24 mouse cellular contexts compared by ENCODE assay signal in genomic region chr2:91110429-91110828, GRCm38 (mm10). TPM values are rescaled to one million over a fixed set of nuclear protein-coding genes. Genes with fewer than 3 reads are reported as not detected.
A peak's percentile ranks its signal among the peaks of the same experiment; 100 is the strongest.
DNase-seq lines count a peak whose midpoint lies in the region; ATAC-seq and TF ChIP-seq lines count a peak whose summit lies in the region.
"Had no signal": no experiment of that assay in that cellular context is flagged by ENCODE, and none has a peak within 500 bp of the region (broad histone marks: within the 10 kb centered on the region; RNA-seq: fewer than 3 reads in every experiment).

No protein-coding gene starts in this region.

- no peak overlapping the region for H3K27ac ChIP-seq in intestine, postnatal 0 days (ENCODE audit: low read depth, low read length)
- H3K27ac ChIP-seq in intestine, embryonic 16.5 days (ENCODE audit: low read length): no peak overlapping the region
- no peak overlapping the region for H3K27ac ChIP-seq in lung, postnatal 0 days (ENCODE audit: low read length)
- H3K27ac ChIP-seq: embryonic facial prominence, embryonic 13.5 days; heart, embryonic 10.5 days; limb, embryonic 15.5 days; midbrain, embryonic 13.5 days; neural tube, embryonic 13.5 days had no signal

- no peak overlapping the region for H3K9ac ChIP-seq in intestine, postnatal 0 days (ENCODE audit: low read depth, low read length)
- H3K9ac ChIP-seq in intestine, embryonic 16.5 days (ENCODE audit: low read depth, low read length): no peak overlapping the region
- H3K9ac ChIP-seq in lung, postnatal 0 days (replicated peaks; ENCODE audit: low read depth): no peak overlapping the region
- H3K9ac ChIP-seq: embryonic facial prominence, embryonic 13.5 days; forebrain, postnatal 0 days; limb, embryonic 15.5 days; midbrain, embryonic 13.5 days; neural tube, embryonic 13.5 days had no signal

- H3K4me2 ChIP-seq in intestine, postnatal 0 days (replicated peaks; ENCODE audit: low read depth): no peak overlapping the region
- no peak overlapping the region for H3K4me2 ChIP-seq in intestine, embryonic 16.5 days (ENCODE audit: low read depth, low read length)
- no peak overlapping the region for H3K4me2 ChIP-seq in lung, postnatal 0 days (replicated peaks; ENCODE audit: low read depth, low read length)
- H3K4me2 ChIP-seq: embryonic facial prominence, embryonic 13.5 days; limb, embryonic 15.5 days; midbrain, embryonic 13.5 days; neural tube, embryonic 13.5 days had no signal

- no peaks in the 10 kb centered on the region for H3K36me3 ChIP-seq in intestine, postnatal 0 days (ENCODE audit: control insufficient read depth, insufficient read depth)
- no peaks in the 10 kb centered on the region for H3K36me3 ChIP-seq in intestine, embryonic 16.5 days (ENCODE audit: control insufficient read depth, insufficient read depth, low read length)
- no peaks in the 10 kb centered on the region for H3K36me3 ChIP-seq in lung, postnatal 0 days (ENCODE audit: insufficient read depth, low read length)
- H3K36me3 ChIP-seq: embryonic facial prominence, embryonic 13.5 days; heart, embryonic 10.5 days; limb, embryonic 15.5 days; midbrain, embryonic 13.5 days; neural tube, embryonic 13.5 days had no signal

- H3K9me3 ChIP-seq in intestine, postnatal 0 days (ENCODE audit: control insufficient read depth): no peaks in the 10 kb centered on the region
- H3K9me3 ChIP-seq in intestine, embryonic 16.5 days (ENCODE audit: control insufficient read depth, low read length): no peaks in the 10 kb centered on the region
- no peaks in the 10 kb centered on the region for H3K9me3 ChIP-seq in lung, postnatal 0 days (ENCODE audit: low read length)
- H3K9me3 ChIP-seq: embryonic facial prominence, embryonic 13.5 days; G1E; heart, embryonic 10.5 days; limb, embryonic 15.5 days; midbrain, embryonic 13.5 days; neural tube, embryonic 13.5 days had no signal

- ATAC-seq in intestine, postnatal 0 days: no peak
- ATAC-seq in intestine, embryonic 16.5 days: no peak
- ATAC-seq in lung, postnatal 0 days: no peak
- no peak for ATAC-seq in activated CD4-positive, CD25-positive, alpha-beta regulatory T cell, adult 4 months
- ATAC-seq: forebrain, postnatal 0 days; midbrain, embryonic 13.5 days had no signal

- TF ChIP-seq EP300 in lung, postnatal 0 days (IDR thresholded peaks at IDR 0.05): no peak

- WGBS in intestine, postnatal 0 days: 77% methylated on average over 6 of the region's 6 CpGs
- WGBS in intestine, embryonic 16.5 days: 71% methylated on average over 6 of the region's 6 CpGs
- 72% methylated on average over 6 of the region's 6 CpGs for WGBS in lung, postnatal 0 days

- H3K27me3 ChIP-seq in intestine, postnatal 0 days (replicated peaks; ENCODE audit: control insufficient read depth, insufficient read depth, low read length): no peaks in the 10 kb centered on the region
- H3K27me3 ChIP-seq in intestine, embryonic 16.5 days (replicated peaks; ENCODE audit: control insufficient read depth, insufficient read depth, low read length): no peaks in the 10 kb centered on the region
- H3K27me3 ChIP-seq in lung, postnatal 0 days (replicated peaks; ENCODE audit: insufficient read depth, low read length): no peaks in the 10 kb centered on the region; the same call in 1 of the 2 replicates
- H3K27me3 ChIP-seq: limb, embryonic 15.5 days; neural tube, embryonic 13.5 days had no signal

- no peak overlapping the region for H3K4me3 ChIP-seq in intestine, postnatal 0 days (ENCODE audit: low read depth, low read length)
- no peak overlapping the region for H3K4me3 ChIP-seq in intestine, embryonic 16.5 days (ENCODE audit: low read length)
- no peak overlapping the region for H3K4me3 ChIP-seq in lung, postnatal 0 days (ENCODE audit: low read depth, low read length)
- H3K4me3 ChIP-seq: embryonic facial prominence, embryonic 13.5 days; heart, embryonic 10.5 days; limb, embryonic 15.5 days; midbrain, embryonic 13.5 days; neural tube, embryonic 13.5 days had no signal

- peak; percentile 24 for TF ChIP-seq CTCF in intestine, postnatal 0 days (IDR thresholded peaks at IDR 0.05; ENCODE audit: low read depth)
- TF ChIP-seq CTCF in lung, postnatal 0 days (IDR thresholded peaks at IDR 0.05): peak; percentile 44

- 0 out of 2 replicates have a peak, but pooled peaks cover 3% of the 10 kb centered on the region for H3K4me1 ChIP-seq in intestine, postnatal 0 days (replicated peaks; ENCODE audit: control insufficient read depth, insufficient read depth, low read length)
- no peaks in the 10 kb centered on the region; the same call in 1 of the 2 replicates for H3K4me1 ChIP-seq in intestine, embryonic 16.5 days (ENCODE audit: control insufficient read depth, insufficient read depth, low read length)
- no peaks in the 10 kb centered on the region for H3K4me1 ChIP-seq in lung, postnatal 0 days (ENCODE audit: insufficient read depth, low read depth, low read length)

- peak; percentile 33 for DNase-seq in lung, postnatal 0 days (ENCODE audit: low spot score)
- no peak for DNase-seq in lung, postnatal 25 days (ENCODE audit: low spot score)
- DNase-seq in R1 (ENCODE audit: low read depth, low spot score): peak; percentile 89
- no peak for DNase-seq in neural tube, embryonic 10.5 days (ENCODE audit: extremely low spot score, low spot score)
- no peak for DNase-seq in adrenal gland, adult 2 months
- DNase-seq: cerebellum, adult 11 months; cerebellum, postnatal 10 days; forebrain, postnatal 0 days; gastrocnemius, postnatal 36 days; layer of hippocampus, postnatal 36 days; spleen, adult 18-20 months; thymus, adult 18-20 months had no signal

RNA-seq across cellular contexts. Expression of gene Mybpc3, which starts 7.5 kb away (rescaled TPM):
- polyA plus RNA-seq in intestine, postnatal 0 days (2015; fragmentation: Nextera tagmentation; extraction: Ambion mirVana): not detected in 2 replicates
- 0.06 TPM in 1 of 2 replicates, not detected in the other for polyA plus RNA-seq in intestine, embryonic 16.5 days (2015; fragmentation: Nextera tagmentation; extraction: Ambion mirVana)
- 4.7 and 6.5 TPM in 2 replicates for polyA plus RNA-seq in lung, postnatal 0 days (2015; fragmentation: Nextera tagmentation; extraction: Ambion mirVana)
- not detected for polyA plus RNA-seq in activated CD4-positive, CD25-positive, alpha-beta regulatory T cell, adult 4 months (2017; shearing (Covaris generic))
- under 1 TPM; 0.07 to 0.09 TPM for total RNA-seq in adrenal gland, adult 2 months (2021)
- not detected in 2 replicates for polyA plus RNA-seq in adrenal gland, adult 2 months (2012; rRNA removed)
- total RNA-seq: G1E; gastrocnemius, postnatal 36 days had no signal
- polyA plus RNA-seq: C2C12; G1E; hindbrain, embryonic 11.5 days; intestine, embryonic 14.5 days; midbrain, embryonic 13.5 days had no signal

RNA-seq across cellular contexts. Expression of gene Spi1, which starts 28.2 kb away (rescaled TPM):
- 5.1 and 7.3 TPM in 2 replicates for polyA plus RNA-seq in intestine, postnatal 0 days (2015; fragmentation: Nextera tagmentation; extraction: Ambion mirVana)
- 4.2 and 6.1 TPM in 2 replicates for polyA plus RNA-seq in intestine, embryonic 16.5 days (2015; fragmentation: Nextera tagmentation; extraction: Ambion mirVana)
- polyA plus RNA-seq in lung, postnatal 0 days (2015; fragmentation: Nextera tagmentation; extraction: Ambion mirVana): 23.9 and 24.2 TPM in 2 replicates
- polyA plus RNA-seq in activated CD4-positive, CD25-positive, alpha-beta regulatory T cell, adult 4 months (2017; shearing (Covaris generic)): not detected
- 1 to 10 TPM; 5.0 to 7.1 TPM for total RNA-seq in adrenal gland, adult 2 months (2021)
- polyA plus RNA-seq in adrenal gland, adult 2 months (2012; rRNA removed): 17.6 and 21.9 TPM in 2 replicates
- polyA plus RNA-seq: C2C12 had no signal

RNA-seq across cellular contexts. Expression of gene Slc39a13, which starts 40.2 kb away (rescaled TPM):
- 12.6 and 15.0 TPM in 2 replicates for polyA plus RNA-seq in intestine, postnatal 0 days (2015; fragmentation: Nextera tagmentation; extraction: Ambion mirVana)
- polyA plus RNA-seq in intestine, embryonic 16.5 days (2015; fragmentation: Nextera tagmentation; extraction: Ambion mirVana): 30.2 and 32.3 TPM in 2 replicates
- 32.6 and 34.4 TPM in 2 replicates for polyA plus RNA-seq in lung, postnatal 0 days (2015; fragmentation: Nextera tagmentation; extraction: Ambion mirVana)
- polyA plus RNA-seq in activated CD4-positive, CD25-positive, alpha-beta regulatory T cell, adult 4 months (2017; shearing (Covaris generic)): 10 to 100 TPM; 15.6 to 21.8 TPM
- total RNA-seq in adrenal gland, adult 2 months (2021): 10 to 100 TPM; 27.7 to 36.7 TPM
- polyA plus RNA-seq in adrenal gland, adult 2 months (2012; rRNA removed): 60.4 and 66.7 TPM in 2 replicates

RNA-seq across cellular contexts. Expression of gene Psmc3, which starts 56.6 kb away (rescaled TPM):
- 155 and 163 TPM in 2 replicates for polyA plus RNA-seq in intestine, postnatal 0 days (2015; fragmentation: Nextera tagmentation; extraction: Ambion mirVana)
- 238 and 252 TPM in 2 replicates for polyA plus RNA-seq in intestine, embryonic 16.5 days (2015; fragmentation: Nextera tagmentation; extraction: Ambion mirVana)
- 181 and 186 TPM in 2 replicates for polyA plus RNA-seq in lung, postnatal 0 days (2015; fragmentation: Nextera tagmentation; extraction: Ambion mirVana)
- polyA plus RNA-seq in activated CD4-positive, CD25-positive, alpha-beta regulatory T cell, adult 4 months (2017; shearing (Covaris generic)): 100 to 1,000 TPM; 196 to 209 TPM
- total RNA-seq in adrenal gland, adult 2 months (2021): 100 to 1,000 TPM; 235 to 255 TPM
- polyA plus RNA-seq in adrenal gland, adult 2 months (2012; rRNA removed): 28.1 and 31.9 TPM in 2 replicates

Comparison
In these comparisons a context has a peak if more than half of its experiments do, and no peak if none do; other contexts are left out.
1. DNase-seq: peak in lung, postnatal 0 days (single experiment) and R1 (single experiment); none in lung, postnatal 25 days (single experiment), neural tube, embryonic 10.5 days (single experiment) and adrenal gland, adult 2 months (single experiment).